Mouse (Mus musculus) cerebellum, adult 2 months (tissue): Measurements from ENCODE around the gene Aldh1a2.

Experiments used
- CTCF ChIP-seq: fragments of 200-500 bp; IDR thresholded peaks from 2 replicates; pipeline ENCODE4 v1.5.1; 2011; ENCODE audit warnings: low read depth, mild to moderate bottlenecking, control low read depth, low read length, moderate library complexity, borderline replicate concordance; ENCODE audit not compliant: insufficient read depth
- POLR2A ChIP-seq: fragments of 200-500 bp; IDR thresholded peaks from 2 replicates; pipeline ENCODE4 v1.6.1; 2011; ENCODE audit warnings: low read length, control low read depth, borderline replicate concordance; ENCODE audit not compliant: insufficient read depth

- TF ChIP-seq POLR2A (no peak), CTCF (no peak)
Observed at GRCm38 (mm10) chr9:71295501-71295900, 79.9 kb downstream of the Aldh1a2 start.
